Comparison of ENCODE assay signal across 10 mouse cellular contexts in genomic region chr13:30724691-30725271, GRCm38 (mm10). TPM values are rescaled to one million over a fixed set of nuclear protein-coding genes. Genes with fewer than 3 reads are reported as not detected.
DNase-seq lines count a peak whose midpoint lies in the region; ATAC-seq and TF ChIP-seq lines count a peak whose summit lies in the region.
"Had no signal": no experiment of that assay in that cellular context is flagged by ENCODE, and none has a peak within 500 bp of the region (broad histone marks: within the 10 kb centered on the region; RNA-seq: fewer than 3 reads in every experiment).

No protein-coding gene starts in this region.

- 0 out of 2 replicates have a peak overlapping the region, but pooled peaks have one; percentile 6 for H3K4me2 ChIP-seq in hindbrain, embryonic 14.5 days (replicated peaks)
- no peak overlapping the region for H3K4me2 ChIP-seq in hindbrain, embryonic 12.5 days (replicated peaks)
- H3K4me2 ChIP-seq in kidney, embryonic 16.5 days (replicated peaks; ENCODE audit: low read depth, low read length): no peak overlapping the region

- no peaks in the 10 kb centered on the region for H3K9me3 ChIP-seq in hindbrain, embryonic 14.5 days (ENCODE audit: control insufficient read depth, low read length)
- H3K9me3 ChIP-seq in hindbrain, embryonic 12.5 days (replicated peaks): no peaks in the 10 kb centered on the region
- no peaks in the 10 kb centered on the region for H3K9me3 ChIP-seq in kidney, embryonic 16.5 days (ENCODE audit: low read length)
- H3K9me3 ChIP-seq: megakaryocyte, embryonic 14.5 days had no signal

- peak; percentile 26 to 32 for DNase-seq in cerebellum, adult 2 months
- no peak for DNase-seq in cerebellum, adult 8-10 months
- DNase-seq in hindbrain, embryonic 14.5 days (ENCODE audit: low spot score): no peak
- DNase-seq in fibroblast of lung, adult 2 months (ENCODE audit: low read depth): peak; percentile 22
- no peak for DNase-seq in thymus, postnatal 10 days (ENCODE audit: low spot score in 2 of 2)
- DNase-seq: right cerebral cortex, postnatal 4 days had no signal

- TF ChIP-seq CTCF in cerebellum, adult 2 months (IDR thresholded peaks at IDR 0.05; ENCODE audit: borderline replicate concordance, insufficient read depth, low read depth, low read length): no peak

- H3K4me1 ChIP-seq in cerebellum, adult 2 months (ENCODE audit: control insufficient read depth, insufficient read depth, low read length): no peaks in the 10 kb centered on the region; the same call in 1 of the 2 replicates
- H3K4me1 ChIP-seq in hindbrain, embryonic 14.5 days (replicated peaks; ENCODE audit: control insufficient read depth, insufficient read depth, low read length): peaks cover 10% of the 10 kb centered on the region
- H3K4me1 ChIP-seq in hindbrain, embryonic 12.5 days: peaks cover 17% of the 10 kb centered on the region
- peaks cover 15% of the 10 kb centered on the region; the same call in 1 of the 2 replicates for H3K4me1 ChIP-seq in kidney, embryonic 16.5 days (ENCODE audit: insufficient read depth, low read length)
- H3K4me1 ChIP-seq: megakaryocyte, embryonic 14.5 days had no signal

- WGBS in cerebellum, adult 2 months: 8% methylated on average over 7 of the region's 7 CpGs
- 27% methylated on average over 7 of the region's 7 CpGs for WGBS in hindbrain, embryonic 14.5 days
- 19% methylated on average over 7 of the region's 7 CpGs for WGBS in hindbrain, embryonic 12.5 days
- 35% methylated on average over 7 of the region's 7 CpGs for WGBS in kidney, embryonic 16.5 days

- H3K9ac ChIP-seq in hindbrain, embryonic 14.5 days: no peak overlapping the region
- no peak overlapping the region for H3K9ac ChIP-seq in hindbrain, embryonic 12.5 days
- no peak overlapping the region for H3K9ac ChIP-seq in kidney, embryonic 16.5 days (replicated peaks; ENCODE audit: low read length)

- no peaks in the 10 kb centered on the region for H3K27me3 ChIP-seq in cerebellum, adult 2 months (ENCODE audit: control insufficient read depth, insufficient read depth, low read length)
- H3K27me3 ChIP-seq in hindbrain, embryonic 14.5 days (ENCODE audit: control insufficient read depth, insufficient read depth, low read length): no peaks in the 10 kb centered on the region
- H3K27me3 ChIP-seq in hindbrain, embryonic 12.5 days: no peaks in the 10 kb centered on the region
- H3K27me3 ChIP-seq in kidney, embryonic 16.5 days (ENCODE audit: insufficient read depth, low read length): no peaks in the 10 kb centered on the region

- no peak for TF ChIP-seq POLR2A in cerebellum, adult 2 months (IDR thresholded peaks at IDR 0.05; ENCODE audit: borderline replicate concordance, insufficient read depth, low read length)

- no peaks in the 10 kb centered on the region for H3K36me3 ChIP-seq in hindbrain, embryonic 14.5 days (replicated peaks; ENCODE audit: control insufficient read depth, insufficient read depth)
- no peaks in the 10 kb centered on the region for H3K36me3 ChIP-seq in hindbrain, embryonic 12.5 days
- no peaks in the 10 kb centered on the region for H3K36me3 ChIP-seq in kidney, embryonic 16.5 days (ENCODE audit: insufficient read depth, low read length)

- no peak overlapping the region for H3K4me3 ChIP-seq in cerebellum, adult 2 months (replicated peaks; ENCODE audit: insufficient read depth, low read depth, low read length)
- H3K4me3 ChIP-seq in hindbrain, embryonic 14.5 days (replicated peaks; ENCODE audit: low read length): no peak overlapping the region
- H3K4me3 ChIP-seq in hindbrain, embryonic 12.5 days: no peak overlapping the region
- H3K4me3 ChIP-seq in kidney, embryonic 16.5 days (ENCODE audit: low read length): no peak overlapping the region
- H3K4me3 ChIP-seq: megakaryocyte, embryonic 14.5 days had no signal

- ATAC-seq in hindbrain, embryonic 14.5 days (ENCODE audit: low FRiP score): peak; percentile 51; the same call in 1 of the 2 replicates
- ATAC-seq in hindbrain, embryonic 12.5 days (ENCODE audit: low FRiP score): no peak
- peak; percentile 34 for ATAC-seq in CD4-positive, CD25-positive, alpha-beta regulatory T cell, adult 4 months
- no peak for ATAC-seq in kidney, embryonic 16.5 days (ENCODE audit: low FRiP score, low TSS enrichment)

- no peak overlapping the region for H3K27ac ChIP-seq in cerebellum, adult 2 months (ENCODE audit: insufficient read depth, low read length)
- no peak overlapping the region for H3K27ac ChIP-seq in hindbrain, embryonic 14.5 days
- no peak overlapping the region for H3K27ac ChIP-seq in hindbrain, embryonic 12.5 days
- H3K27ac ChIP-seq in kidney, embryonic 16.5 days (ENCODE audit: low read length): no peak overlapping the region

RNA-seq across cellular contexts. Expression of gene Irf4, which starts 24.2 kb away (rescaled TPM):
- 0.11 and 0.15 TPM in 2 replicates for polyA plus RNA-seq in cerebellum, adult 2 months (2012; rRNA removed)
- polyA plus RNA-seq in hindbrain, embryonic 14.5 days (2014; fragmentation: Nextera tagmentation; extraction: Ambion mirVana): 0.08 and 0.25 TPM in 2 replicates
- 0.10 TPM in 1 of 2 replicates, not detected in the other for polyA plus RNA-seq in hindbrain, embryonic 12.5 days (2016; fragmentation: Nextera tagmentation; extraction: Ambion mirVana)
- 10 to 100 TPM; 14.8 to 22.6 TPM for polyA plus RNA-seq in CD4-positive, CD25-positive, alpha-beta regulatory T cell, adult 4 months (2017; shearing (Covaris generic))
- 0.15 and 0.22 TPM in 2 replicates for polyA plus RNA-seq in kidney, embryonic 16.5 days (2015; fragmentation: Nextera tagmentation; extraction: Ambion mirVana)

Comparison
In these comparisons a context has a peak if more than half of its experiments do, and no peak if none do; other contexts are left out.
1. DNase-seq: peak in cerebellum, adult 2 months (2 of 2) and fibroblast of lung, adult 2 months (single experiment); none in cerebellum, adult 8-10 months (single experiment), hindbrain, embryonic 14.5 days (single experiment) and thymus, postnatal 10 days (0 of 2).
2. ATAC-seq: peak in hindbrain, embryonic 14.5 days (single experiment) and CD4-positive, CD25-positive, alpha-beta regulatory T cell, adult 4 months (single experiment); none in hindbrain, embryonic 12.5 days (single experiment) and kidney, embryonic 16.5 days (single experiment).
3. RNA of gene Irf4, which starts 24.2 kb away (polyA plus RNA-seq): 14.8 to 22.6 TPM in CD4-positive, CD25-positive, alpha-beta regulatory T cell, adult 4 months; 0.08 to 0.25 TPM in hindbrain, embryonic 14.5 days, 0.15 to 0.22 TPM in kidney, embryonic 16.5 days, 0.11 to 0.15 TPM in cerebellum, adult 2 months and 0.10 TPM in hindbrain, embryonic 12.5 days; every median in the first group is over 10 times any median in the second.